Mouse (Mus musculus): ENCODE results near the gene Myadm. TPM values are rescaled to one million over a fixed set of nuclear protein-coding genes. Genes with fewer than 3 reads are reported as not detected.

Myadm gene
- polyA plus RNA-seq, 1 experiment = 111 TPM

- Histone ChIP-seq H3K27ac (ENCODE audit: insufficient read depth, low read depth, low read length) (no peak overlapping the region), H3K4me3 (ENCODE audit: insufficient read depth, low read depth, low read length) (no peak overlapping the region), H3K4me1 (ENCODE audit: control insufficient read depth, insufficient read depth, low read length) (no peaks in the 10 kb centered on the region), H3K27me3 (replicated peaks; ENCODE audit: control insufficient read depth, insufficient read depth, low read length) (no peaks in the 10 kb centered on the region), H3K36me3 (ENCODE audit: control insufficient read depth, insufficient read depth, low read length) (no peaks in the 10 kb centered on the region)
- WGBS = 100% methylated on average over 1 of the region's 1 CpGs
- TF ChIP-seq CTCF (conservative IDR thresholded peaks at IDR 0.05; ENCODE audit: insufficient read depth, insufficient read length, low read depth, low read length) (no peak), POLR2A (IDR thresholded peaks at IDR 0.05; ENCODE audit: low read depth, low read length) (no peak)
- DNase-seq = no peak
Observed at GRCm38 (mm10) chr7:3323826-3324225, 34.9 kb downstream of the Myadm start.

- no peak for DNase-seq
- H3K27ac ChIP-seq (ENCODE audit: insufficient read depth, low read depth, low read length) = no peak overlapping the region
- H3K27me3 ChIP-seq (replicated peaks; ENCODE audit: control insufficient read depth, insufficient read depth, low read length) = no peaks in the 10 kb centered on the region
- no peaks in the 10 kb centered on the region for H3K36me3 ChIP-seq (ENCODE audit: control insufficient read depth, insufficient read depth, low read length)
- WGBS = 82% methylated on average over 4 of the region's 4 CpGs
- no peaks in the 10 kb centered on the region for H3K4me1 ChIP-seq (ENCODE audit: control insufficient read depth, insufficient read depth, low read length)
- TF ChIP-seq CTCF (conservative IDR thresholded peaks at IDR 0.05; ENCODE audit: insufficient read depth, insufficient read length, low read depth, low read length) = no peak
- TF ChIP-seq POLR2A (IDR thresholded peaks at IDR 0.05; ENCODE audit: low read depth, low read length) = no peak
- H3K4me3 ChIP-seq (ENCODE audit: insufficient read depth, low read depth, low read length) = no peak overlapping the region
Observed at GRCm38 (mm10) chr7:3327961-3328360, 39.1 kb downstream of the Myadm start.

- Histone ChIP-seq H3K4me1 (ENCODE audit: control insufficient read depth, insufficient read depth, low read length) (no peaks in the 10 kb centered on the region), H3K27me3 (replicated peaks; ENCODE audit: control insufficient read depth, insufficient read depth, low read length) (no peaks in the 10 kb centered on the region), H3K27ac (ENCODE audit: insufficient read depth, low read depth, low read length) (no peak overlapping the region), H3K36me3 (ENCODE audit: control insufficient read depth, insufficient read depth, low read length) (no peaks in the 10 kb centered on the region), H3K4me3 (ENCODE audit: insufficient read depth, low read depth, low read length) (no peak overlapping the region)
- WGBS = 20% methylated on average over 31 of the region's 31 CpGs
- peak; percentile 94 for TF ChIP-seq CTCF (conservative IDR thresholded peaks at IDR 0.05; ENCODE audit: insufficient read depth, insufficient read length, low read depth, low read length)
- TF ChIP-seq POLR2A (IDR thresholded peaks at IDR 0.05; ENCODE audit: low read depth, low read length) = no peak
- peak; percentile 70 for DNase-seq
Observed at GRCm38 (mm10) chr7:3329776-3330546, 41.1 kb downstream of the Myadm start.

- no peak for DNase-seq
- H3K36me3 ChIP-seq (ENCODE audit: control insufficient read depth, insufficient read depth, low read length) = no peaks in the 10 kb centered on the region
- H3K27me3 ChIP-seq (replicated peaks; ENCODE audit: control insufficient read depth, insufficient read depth, low read length) = no peaks in the 10 kb centered on the region
- no peaks in the 10 kb centered on the region for H3K4me1 ChIP-seq (ENCODE audit: control insufficient read depth, insufficient read depth, low read length)
- H3K27ac ChIP-seq (ENCODE audit: insufficient read depth, low read depth, low read length) = no peak overlapping the region
- 43% methylated on average over 6 of the region's 6 CpGs for WGBS
- TF ChIP-seq CTCF (conservative IDR thresholded peaks at IDR 0.05; ENCODE audit: insufficient read depth, insufficient read length, low read depth, low read length) (no peak), POLR2A (IDR thresholded peaks at IDR 0.05; ENCODE audit: low read depth, low read length) (no peak)
- no peak overlapping the region for H3K4me3 ChIP-seq (ENCODE audit: insufficient read depth, low read depth, low read length)
Observed at GRCm38 (mm10) chr7:3331171-3331570, 42.3 kb downstream of the Myadm start.

GRCm38 (mm10) chr7:3331581-3332223 lies 42.8 kb downstream of the Myadm start:
- TF ChIP-seq CTCF (conservative IDR thresholded peaks at IDR 0.05; ENCODE audit: insufficient read depth, insufficient read length, low read depth, low read length) = no peak
- no peak for TF ChIP-seq POLR2A (IDR thresholded peaks at IDR 0.05; ENCODE audit: low read depth, low read length)
- H3K27ac ChIP-seq (ENCODE audit: insufficient read depth, low read depth, low read length) = no peak overlapping the region
- WGBS = under 1% methylated on average over 25 of the region's 27 CpGs
- peak; percentile 46 for DNase-seq
- H3K36me3 ChIP-seq (ENCODE audit: control insufficient read depth, insufficient read depth, low read length) = no peaks in the 10 kb centered on the region
- H3K4me3 ChIP-seq (ENCODE audit: insufficient read depth, low read depth, low read length) = peak overlapping the region; percentile 23
- H3K27me3 ChIP-seq (replicated peaks; ENCODE audit: control insufficient read depth, insufficient read depth, low read length) = no peaks in the 10 kb centered on the region
- no peaks in the 10 kb centered on the region for H3K4me1 ChIP-seq (ENCODE audit: control insufficient read depth, insufficient read depth, low read length)

GRCm38 (mm10) chr7:3332224-3332615 lies 43.3 kb downstream of the Myadm start:
- no peak overlapping the region for H3K27ac ChIP-seq (ENCODE audit: insufficient read depth, low read depth, low read length)
- H3K27me3 ChIP-seq (replicated peaks; ENCODE audit: control insufficient read depth, insufficient read depth, low read length) = no peaks in the 10 kb centered on the region
- no peaks in the 10 kb centered on the region for H3K4me1 ChIP-seq (ENCODE audit: control insufficient read depth, insufficient read depth, low read length)
- TF ChIP-seq CTCF (conservative IDR thresholded peaks at IDR 0.05; ENCODE audit: insufficient read depth, insufficient read length, low read depth, low read length) (no peak), POLR2A (IDR thresholded peaks at IDR 0.05; ENCODE audit: low read depth, low read length) (no peak)
- 1% methylated on average over 4 of the region's 4 CpGs for WGBS
- H3K4me3 ChIP-seq (ENCODE audit: insufficient read depth, low read depth, low read length) = peak overlapping the region; percentile 23; the same call in 1 of the 2 replicates
- no peak for DNase-seq
- H3K36me3 ChIP-seq (ENCODE audit: control insufficient read depth, insufficient read depth, low read length) = no peaks in the 10 kb centered on the region

Data from kidney, adult 2 months (tissue).